Mouse (Mus musculus) embryonic fibroblast, embryonic 13.5 days (primary cell): ENCODE data around the gene Flvcr2.

Source experiments
- CTCF ChIP-seq: IDR thresholded peaks from 2 replicates; pipeline ENCODE4 v1.5.1; 2011; ENCODE audit warnings: mild to moderate bottlenecking, control low read depth, low read length, moderate library complexity, borderline replicate concordance; ENCODE audit not compliant: insufficient read depth
- POLR2A ChIP-seq: IDR thresholded peaks from 2 replicates; pipeline ENCODE4 v1.6.1; 2011; ENCODE audit warnings: low read depth, mild to moderate bottlenecking, control low read depth, low read length, moderate library complexity

- TF ChIP-seq CTCF (no peak), POLR2A (no peak)
These were observed 9.4 kb upstream of the Flvcr2 start for GRCm38 (mm10) chr12:85736960-85737359.
